Mouse (Mus musculus) kidney, embryonic 14.5 days (tissue): ENCODE measurements around the gene Elk4. TPM values are rescaled to one million over a fixed set of nuclear protein-coding genes. Genes with fewer than 3 reads are reported as not detected.
A peak's percentile ranks its signal among the peaks of the same experiment; 100 is the strongest.

ENCODE experiments used
- ATAC-seq: fragments of 200-750 bp; cut with Nextera tagmentation; 2 replicates; pipeline ENCODE4 v1.8.0; 2017; ENCODE audit warnings: moderate number of reproducible peaks, mild to moderate bottlenecking, moderate TSS enrichment, moderate library complexity; ENCODE audit not compliant: low FRiP score, low TSS enrichment
- H3K27ac ChIP-seq: fragments of 300-500 bp; sonication (generic); 2 replicates; pipeline ENCODE4 v1.5.1; 2014; ENCODE audit warnings: low read depth, mild to moderate bottlenecking, low read length, moderate library complexity, mixed read lengths
- H3K27me3 ChIP-seq: fragments of 300-500 bp; sonication (generic); 2 replicates; pipeline ENCODE4 v1.6.1; 2014; ENCODE audit warnings: mild to moderate bottlenecking, low read length; ENCODE audit not compliant: control insufficient read depth, insufficient read depth
- H3K36me3 ChIP-seq: fragments of 300-500 bp; sonication (generic); 2 replicates; pipeline ENCODE4 v1.6.1; 2014; ENCODE audit warnings: low read length, mixed read lengths; ENCODE audit not compliant: control insufficient read depth, insufficient read depth
- H3K4me1 ChIP-seq: fragments of 300-500 bp; sonication (generic); 2 replicates; pipeline ENCODE4 v1.6.1; 2014; ENCODE audit warnings: low read length, mixed read lengths; ENCODE audit not compliant: control insufficient read depth, insufficient read depth
- H3K4me2 ChIP-seq: fragments of 300-500 bp; sonication (generic); replicated peaks from 2 replicates; pipeline ENCODE4 v1.6.1; 2014; ENCODE audit warnings: low read depth, mild to moderate bottlenecking, low read length
- H3K4me3 ChIP-seq: fragments of 300-500 bp; sonication (generic); 2 replicates; pipeline ENCODE4 v1.5.1; 2014; ENCODE audit warnings: mild to moderate bottlenecking, low read length
- H3K9ac ChIP-seq: fragments of 300-500 bp; sonication (generic); 2 replicates; pipeline ENCODE4 v1.6.1; 2014; ENCODE audit warnings: low read depth, mild to moderate bottlenecking, low read length, moderate library complexity
- H3K9me3 ChIP-seq: fragments of 300-500 bp; sonication (generic); 2 replicates; pipeline ENCODE4 v1.6.1; 2016; ENCODE audit warnings: low read length; ENCODE audit not compliant: control insufficient read depth
- WGBS: fragments of 180-500 bp; shearing (Covaris S2); extraction: QIAGEN DNeasy Blood & Tissue Kit; methylation state at CpG from one replicate; pipeline ENCODE4 v1.1.7; 2014; 5-methylcytosine and 5-hydroxymethylcytosine counted together
- polyA plus RNA-seq: library from polyadenylated mRNA; unstranded; fragments of >200 nt; fragmentation: Nextera tagmentation; extraction: Ambion mirVana; gene quantifications from 2 replicates; pipeline ENCODE4 v1.2.1, GENCODE M21; 2014

The Elk4 gene
- polyA plus RNA-seq, 1 experiment from 2014 or later: 35.4 TPM

DNA sequence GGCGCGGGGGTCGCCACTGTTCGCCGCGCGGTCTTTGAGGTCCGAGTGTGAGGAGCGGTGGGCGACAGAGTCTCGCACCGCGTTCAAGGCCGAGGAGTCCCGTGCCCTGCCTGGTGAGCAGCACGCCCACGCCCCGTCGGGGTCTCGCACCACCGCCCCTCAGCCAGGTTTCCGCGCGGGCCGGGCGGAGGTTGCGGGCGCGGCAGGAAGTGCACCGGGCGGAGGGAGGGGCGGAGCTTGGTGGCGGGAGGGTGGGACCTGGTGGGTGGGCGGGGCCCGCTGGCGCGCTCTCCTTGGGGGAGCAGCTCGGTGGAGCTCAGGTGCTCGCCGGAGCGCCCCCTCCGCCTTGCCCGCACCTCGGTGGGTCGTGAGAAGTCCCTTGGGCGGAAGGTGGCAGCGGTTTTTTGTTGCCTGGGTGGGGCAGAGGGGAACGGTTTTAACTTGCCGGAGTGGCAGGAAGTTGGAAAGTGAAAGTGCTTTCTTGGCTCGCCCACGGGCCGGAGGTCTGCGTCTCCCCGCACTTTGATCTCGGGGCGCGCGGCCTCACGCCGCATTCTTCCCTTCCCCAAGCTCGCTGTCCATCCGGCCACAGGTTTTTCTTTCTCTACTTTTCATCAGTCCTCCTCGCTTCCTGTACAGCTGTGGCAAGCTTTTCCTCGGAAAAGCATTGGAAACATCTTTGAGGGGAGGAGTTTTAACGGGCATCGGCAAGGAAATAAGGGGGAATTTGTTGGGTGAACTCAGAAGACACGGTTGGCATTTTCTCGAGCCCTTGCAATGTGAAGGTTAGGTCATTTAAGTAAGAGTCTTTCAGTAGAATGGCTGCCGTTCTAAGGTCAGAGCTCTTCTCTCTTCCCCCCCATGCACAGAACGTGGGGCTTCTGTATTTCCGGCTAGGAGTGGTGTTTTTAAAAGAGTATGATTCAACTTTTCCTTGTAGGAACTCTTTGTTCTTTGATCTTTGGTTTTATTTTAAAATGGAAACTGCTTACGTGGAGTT lies 721 bp downstream of the Elk4 start:
- peak overlapping the region; percentile 96 for H3K9ac ChIP-seq
- under 1% methylated on average over 68 of the region's 72 CpGs for WGBS
- no peaks in the 10 kb centered on the region for H3K9me3 ChIP-seq
- peak overlapping the region; percentile 99 for H3K27ac ChIP-seq
- H3K4me2 ChIP-seq: peak overlapping the region; percentile 71
- peak; percentile 91 for ATAC-seq
- peaks cover 12% of the 10 kb centered on the region for H3K4me1 ChIP-seq
- H3K36me3 ChIP-seq: no peaks in the 10 kb centered on the region
- H3K4me3 ChIP-seq: peak overlapping the region; percentile 84
- no peaks in the 10 kb centered on the region for H3K27me3 ChIP-seq

DNA sequence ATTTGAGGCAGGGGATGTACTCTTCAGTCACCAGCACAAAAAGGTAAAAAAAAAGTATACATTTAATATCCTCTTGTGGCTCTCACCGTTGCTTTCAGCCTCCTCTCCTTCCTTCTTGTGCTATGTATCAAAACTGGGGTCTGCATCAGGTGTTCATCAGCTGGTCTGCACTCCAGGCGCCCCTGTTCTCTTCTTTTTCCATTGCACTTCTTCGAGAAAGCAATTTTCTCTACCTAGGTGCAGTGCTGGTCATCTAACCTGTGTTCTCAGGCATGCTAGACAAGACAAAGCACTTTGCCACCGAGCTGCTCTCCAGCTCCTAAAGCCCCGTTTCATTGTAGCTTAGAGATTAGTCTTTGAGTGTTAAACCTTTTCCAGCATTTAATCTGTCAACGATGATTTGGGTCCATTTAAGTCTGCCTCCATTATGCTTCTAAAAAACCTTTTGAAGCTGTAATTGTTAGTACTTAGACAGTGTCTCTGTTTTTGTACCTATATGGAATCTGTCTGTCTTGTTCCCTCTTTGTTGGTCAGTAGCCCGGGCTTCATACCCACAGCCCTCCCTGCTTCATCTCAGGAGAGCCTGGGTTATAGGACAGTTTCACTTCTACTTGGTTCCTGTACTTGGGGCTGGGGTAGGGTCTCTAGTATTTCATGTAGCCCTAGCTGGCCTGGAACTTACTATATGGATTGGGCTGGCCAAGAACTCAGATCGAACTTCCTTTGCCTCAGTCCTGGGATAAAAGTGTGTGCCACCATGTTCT lies 1.7 kb downstream of the Elk4 start:
- 46% methylated on average over 8 of the region's 8 CpGs for WGBS
- Histone ChIP-seq H3K27ac (peak overlapping the region; percentile 57), H3K36me3 (no peaks in the 10 kb centered on the region), H3K27me3 (no peaks in the 10 kb centered on the region), H3K4me3 (peak overlapping the region; percentile 84), H3K4me1 (peaks cover 12% of the 10 kb centered on the region), H3K9ac (peak overlapping the region; percentile 96), H3K4me2 (peak overlapping the region; percentile 71), H3K9me3 (no peaks in the 10 kb centered on the region)
- ATAC-seq: no peak

DNA sequence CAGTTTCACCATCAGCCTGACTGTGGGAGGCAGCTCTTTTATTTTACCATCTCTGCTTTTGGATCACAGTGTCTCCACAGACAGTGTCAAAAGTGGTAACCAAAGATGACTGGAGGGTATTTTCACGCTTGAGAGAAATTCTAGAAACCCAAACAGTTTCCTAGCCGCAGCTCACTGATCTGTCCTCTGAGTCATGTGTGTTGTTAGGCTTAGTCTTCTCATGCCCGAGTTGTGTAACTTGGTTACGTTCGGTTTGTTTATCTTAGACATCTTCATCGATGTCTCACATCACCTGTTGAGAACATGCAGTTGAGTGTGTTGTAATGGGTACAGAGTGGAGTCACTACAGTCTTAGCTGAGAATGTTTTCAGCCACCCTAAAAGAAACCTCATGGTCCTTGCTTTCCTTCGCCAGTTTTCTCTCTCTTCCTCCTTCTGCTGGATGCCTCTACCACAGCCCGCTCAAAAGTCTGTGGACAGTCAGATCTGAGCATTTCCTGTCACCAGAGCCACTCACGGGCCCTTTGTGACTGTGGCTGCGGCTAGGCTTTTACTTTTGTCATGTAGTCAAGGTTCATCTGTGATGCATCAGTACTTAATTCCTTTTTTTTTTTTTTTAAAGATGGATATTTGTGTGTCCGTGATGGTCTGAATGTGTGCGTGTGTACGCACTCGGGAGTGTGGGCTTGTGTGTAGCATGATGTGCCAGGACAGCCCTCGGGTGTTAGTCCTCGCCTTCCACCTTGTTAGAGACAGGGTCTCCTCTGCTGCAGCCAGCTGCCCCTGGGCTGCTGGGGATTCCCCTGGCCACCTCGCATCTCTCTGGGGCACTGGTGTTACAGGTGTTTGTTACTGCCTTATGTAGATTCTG lies 3.5 kb downstream of the Elk4 start:
- WGBS: 74% methylated on average over 17 of the region's 17 CpGs
- peaks cover 12% of the 10 kb centered on the region for H3K4me1 ChIP-seq
- H3K36me3 ChIP-seq: peaks cover 12% of the 10 kb centered on the region; the same call in 1 of the 2 replicates
- H3K9ac ChIP-seq: no peak overlapping the region
- H3K4me2 ChIP-seq: no peak overlapping the region
- no peaks in the 10 kb centered on the region for H3K27me3 ChIP-seq
- ATAC-seq: no peak
- no peak overlapping the region for H3K4me3 ChIP-seq
- no peak overlapping the region for H3K27ac ChIP-seq
- H3K9me3 ChIP-seq: no peaks in the 10 kb centered on the region

DNA sequence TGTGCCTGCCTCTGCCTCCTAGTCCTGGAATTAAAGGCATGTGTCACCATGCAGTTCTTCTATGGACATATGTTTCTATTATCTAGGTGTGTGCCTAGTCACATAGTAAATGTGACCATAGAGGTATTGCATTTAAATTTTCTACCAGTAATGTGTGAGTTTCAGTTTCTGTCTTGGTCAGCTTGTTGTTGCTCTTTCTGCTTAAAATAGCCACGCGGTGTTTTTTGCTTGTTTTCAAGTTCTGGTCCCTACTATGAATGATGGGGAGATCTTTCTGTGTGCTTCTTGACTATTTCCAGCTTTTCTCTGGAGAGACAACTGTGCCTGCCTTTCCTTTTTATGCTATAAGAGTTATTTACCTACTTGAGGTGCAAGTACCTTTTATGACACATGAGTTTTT lies 4.4 kb downstream of the Elk4 start:
- Histone ChIP-seq H3K9me3 (no peaks in the 10 kb centered on the region), H3K9ac (no peak overlapping the region), H3K4me1 (peaks cover 12% of the 10 kb centered on the region), H3K27me3 (no peaks in the 10 kb centered on the region), H3K27ac (no peak overlapping the region), H3K4me2 (no peak overlapping the region), H3K4me3 (no peak overlapping the region), H3K36me3 (peaks cover 17% of the 10 kb centered on the region; the same call in 1 of the 2 replicates)
- ATAC-seq: no peak
- WGBS: 75% methylated on average over 2 of the region's 2 CpGs

DNA sequence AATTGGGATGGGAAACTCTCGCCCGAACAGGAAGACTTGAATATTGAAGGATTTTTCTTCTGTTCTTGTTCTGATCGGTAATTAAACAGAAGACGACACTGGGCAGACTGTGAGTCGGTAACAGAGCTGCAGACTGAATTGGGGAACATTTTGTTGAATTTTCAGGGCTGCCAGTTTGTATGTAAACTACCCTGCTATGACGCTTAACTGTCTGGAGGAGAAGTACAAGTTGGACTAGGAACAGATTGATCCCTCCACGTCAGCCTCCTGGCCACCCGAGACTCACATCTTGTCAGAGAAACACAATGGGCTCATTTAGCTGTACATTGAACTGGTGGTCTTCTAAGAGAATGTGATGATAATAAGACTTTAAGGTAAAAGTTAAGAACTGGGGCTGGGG lies 5.5 kb downstream of the Elk4 start:
- Histone ChIP-seq H3K9me3 (no peaks in the 10 kb centered on the region), H3K4me3 (no peak overlapping the region), H3K4me2 (no peak overlapping the region), H3K27ac (no peak overlapping the region), H3K36me3 (peaks cover 27% of the 10 kb centered on the region), H3K4me1 (peaks cover 12% of the 10 kb centered on the region), H3K27me3 (no peaks in the 10 kb centered on the region), H3K9ac (no peak overlapping the region)
- no peak for ATAC-seq
- 85% methylated on average over 8 of the region's 8 CpGs for WGBS

DNA sequence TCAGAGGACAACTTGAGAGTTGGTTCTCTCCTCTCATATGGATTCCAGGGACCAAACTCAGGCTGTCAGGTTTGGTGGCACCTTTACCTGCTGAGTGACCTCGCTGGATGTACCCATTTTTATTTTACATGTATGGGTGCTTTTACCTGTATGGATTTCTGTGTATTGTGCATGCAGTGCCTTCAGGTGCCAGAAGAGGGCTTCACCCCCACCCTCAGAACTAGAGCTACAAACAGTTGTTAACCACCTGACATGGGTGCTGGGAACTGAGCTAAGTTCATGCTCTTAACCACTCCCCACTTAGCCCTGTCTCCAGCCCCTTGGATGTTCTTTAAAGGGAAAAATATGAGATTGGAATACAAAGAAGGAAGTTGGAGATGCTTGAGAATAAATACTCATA lies 7.4 kb downstream of the Elk4 start:
- no peak for ATAC-seq
- no peak overlapping the region for H3K4me2 ChIP-seq
- no peak overlapping the region for H3K27ac ChIP-seq
- peaks cover 2% of the 10 kb centered on the region for H3K4me1 ChIP-seq
- no peaks in the 10 kb centered on the region for H3K27me3 ChIP-seq
- peaks cover 47% of the 10 kb centered on the region for H3K36me3 ChIP-seq
- 100% methylated on average over 1 of the region's 1 CpGs for WGBS
- H3K9ac ChIP-seq: no peak overlapping the region
- H3K4me3 ChIP-seq: no peak overlapping the region
- no peaks in the 10 kb centered on the region for H3K9me3 ChIP-seq

DNA sequence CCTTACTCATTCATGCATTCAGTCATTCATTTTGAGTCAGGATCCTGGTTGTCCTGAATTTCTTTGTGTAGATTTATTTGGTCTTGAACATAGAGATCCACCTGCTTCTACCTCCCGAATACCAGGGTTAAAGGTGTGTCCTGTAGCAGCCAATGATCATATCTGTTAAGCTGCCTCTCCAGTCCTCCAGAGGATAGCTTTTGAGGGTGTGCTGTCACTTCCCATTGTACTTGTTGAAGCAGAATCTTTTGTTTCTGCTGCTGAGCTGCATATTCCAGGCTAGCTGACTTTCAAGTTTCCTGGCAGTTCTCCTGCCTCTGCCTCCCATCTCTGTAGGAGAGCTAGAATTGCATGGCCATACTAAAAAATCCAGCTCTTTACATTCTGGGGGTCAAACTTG lies 9.3 kb downstream of the Elk4 start:
- H3K36me3 ChIP-seq: peaks cover 62% of the 10 kb centered on the region
- ATAC-seq: no peak
- H3K27ac ChIP-seq: no peak overlapping the region
- H3K4me1 ChIP-seq: no peaks in the 10 kb centered on the region
- no peak overlapping the region for H3K9ac ChIP-seq
- no peaks in the 10 kb centered on the region for H3K27me3 ChIP-seq
- no peaks in the 10 kb centered on the region for H3K9me3 ChIP-seq
- WGBS: 100% methylated on average over 1 of the region's 1 CpGs
- no peak overlapping the region for H3K4me2 ChIP-seq
- no peak overlapping the region for H3K4me3 ChIP-seq

DNA sequence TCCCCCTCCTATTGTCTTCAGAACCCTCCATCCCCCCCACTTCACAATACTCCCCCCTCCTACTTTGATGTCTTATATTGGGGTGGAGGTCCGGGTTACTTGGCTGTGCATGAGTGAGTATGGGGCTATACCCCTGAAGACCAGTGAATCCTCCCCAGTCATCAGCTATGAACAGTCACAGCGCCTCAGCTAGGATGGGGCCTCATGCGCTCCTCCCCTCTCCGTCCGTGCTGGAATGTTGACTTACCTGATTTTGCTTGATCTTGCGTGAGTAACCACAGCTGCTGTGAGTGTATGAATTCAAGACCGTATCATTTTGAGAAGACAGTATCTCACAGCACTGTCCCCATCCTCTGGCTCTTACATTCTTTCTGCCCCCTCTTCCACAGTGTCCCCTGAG lies 12.5 kb downstream of the Elk4 start:
- peaks cover 83% of the 10 kb centered on the region for H3K36me3 ChIP-seq
- no peak overlapping the region for H3K4me2 ChIP-seq

More for the DNA sequence above, 12.5 kb downstream of the Elk4 start:
- Histone ChIP-seq H3K9me3 (no peaks in the 10 kb centered on the region), H3K4me3 (no peak overlapping the region), H3K9ac (no peak overlapping the region), H3K4me1 (no peaks in the 10 kb centered on the region), H3K27me3 (no peaks in the 10 kb centered on the region), H3K27ac (no peak overlapping the region)
- WGBS: 87% methylated on average over 7 of the region's 7 CpGs
- ATAC-seq: no peak
